Mouse (Mus musculus): ENCODE results near the gene Myf6. TPM values are rescaled to one million over a fixed set of nuclear protein-coding genes. Genes with fewer than 3 reads are reported as not detected.

Gene Myf6
- total and polyA plus RNA-seq, 3 experiments: not detected

DNA sequence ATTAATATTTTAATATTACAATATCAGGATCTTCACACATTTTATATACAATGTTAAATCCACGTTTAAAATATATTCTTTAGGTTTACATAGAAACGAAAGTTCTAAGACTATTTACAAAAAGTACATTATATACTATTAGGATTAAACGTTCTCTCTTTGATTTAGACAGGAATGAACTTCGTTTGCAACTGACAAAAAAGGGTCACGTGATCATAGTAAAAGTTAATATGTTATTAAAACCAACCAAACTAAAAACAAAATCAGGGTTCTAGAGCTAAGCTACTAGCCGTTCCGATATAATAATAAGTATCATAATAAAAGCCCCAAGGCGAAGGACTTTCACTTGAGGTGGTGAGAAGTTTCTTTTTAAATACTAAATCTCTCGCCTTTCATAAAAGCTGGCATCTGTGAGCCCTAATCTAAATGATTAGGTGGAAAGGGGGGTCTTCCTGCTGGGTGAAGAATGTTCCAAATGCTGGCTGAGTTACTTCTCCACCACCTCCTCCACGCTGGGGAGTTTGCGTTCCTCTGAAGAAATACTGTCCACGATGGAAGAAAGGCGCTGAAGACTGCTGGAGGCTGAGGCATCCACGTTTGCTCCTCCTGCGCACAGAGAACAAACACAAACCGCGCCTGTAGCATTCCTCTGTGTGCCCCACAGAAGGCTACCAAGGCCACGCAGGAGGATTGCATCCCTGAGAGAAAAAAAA lies 1.5 kb downstream of the Myf6 start (continued):
- TF ChIP-seq ELF1 (IDR thresholded peaks at IDR 0.05; ENCODE audit: low read depth, low read length) (no peak), MAZ (IDR thresholded peaks at IDR 0.05; ENCODE audit: low read depth, low read length) (no peak)

DNA sequence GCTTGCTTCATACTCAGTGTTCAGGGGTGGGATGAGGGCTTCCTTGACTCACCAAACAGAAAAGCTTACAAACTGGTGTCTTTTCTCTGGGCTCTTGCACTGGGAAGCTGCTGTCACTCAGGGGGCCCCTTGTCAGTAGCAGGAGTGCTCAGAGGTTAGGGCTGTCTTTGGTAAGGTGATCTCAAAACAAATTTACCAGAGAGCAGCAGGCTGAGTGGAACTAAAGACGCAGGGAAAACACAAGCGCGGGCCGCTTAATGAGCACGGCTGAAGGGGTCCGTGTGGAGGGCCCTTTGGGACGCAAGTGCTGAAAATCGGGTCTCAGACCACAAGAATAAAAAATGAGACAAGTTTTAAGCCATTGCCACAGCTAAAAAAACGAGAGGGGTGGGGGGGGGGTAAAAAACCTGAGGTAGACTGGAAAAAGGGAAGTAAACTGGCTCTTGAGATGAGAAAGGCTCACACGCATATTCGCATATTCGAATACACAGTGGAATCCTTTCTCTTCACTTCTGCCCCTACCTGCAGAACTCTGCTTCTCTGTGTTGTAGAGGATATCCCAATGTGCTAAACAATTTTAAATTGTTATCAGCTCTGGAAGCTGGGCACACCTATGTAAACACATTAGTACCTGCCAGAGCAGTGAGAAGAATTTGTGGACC lies 5.8 kb downstream of the Myf6 start:
- Histone ChIP-seq H3K36me3 (ENCODE audit: control insufficient read depth in 1 of 2, insufficient read depth in 2 of 2, low read length in 2 of 2) (no peaks in the 10 kb centered on the region), H3K4me3 (ENCODE audit: control insufficient read depth in 1 of 2, insufficient read depth in 1 of 2, low read depth in 2 of 2, low read length in 2 of 2) (no peak overlapping the region), H3K79me2 (ENCODE audit: control insufficient read depth, insufficient read depth, low read length, poor library complexity) (no peaks in the 10 kb centered on the region), H3K27me3 (ENCODE audit: control insufficient read depth in 1 of 2, insufficient read depth in 2 of 2, low read length in 2 of 2) (no peaks in the 10 kb centered on the region), H3K4me1 (ENCODE audit: control insufficient read depth in 1 of 2, insufficient read depth in 2 of 2, low read length in 2 of 2) (no peaks in the 10 kb centered on the region), H3K9me3 (replicated peaks; ENCODE audit: insufficient read depth, low read length) (no peaks in the 10 kb centered on the region), H3K9ac (ENCODE audit: control insufficient read depth, low read depth, low read length, poor library complexity, severe bottlenecking) (no peak overlapping the region), H3K27ac (ENCODE audit: control insufficient read depth, low read depth, low read length) (no peak overlapping the region)
- DNase-seq (ENCODE audit: low read depth, low spot score): no peak
- no peak for TF ChIP-seq MAFK (IDR thresholded peaks at IDR 0.05; ENCODE audit: borderline replicate concordance, low read depth, low read length)
- TF ChIP-seq ZMIZ1 (IDR thresholded peaks at IDR 0.05; ENCODE audit: low read depth, low read length): no peak
- TF ChIP-seq MAZ (IDR thresholded peaks at IDR 0.05; ENCODE audit: low read depth, low read length): no peak
- TF ChIP-seq ZKSCAN1 (IDR thresholded peaks at IDR 0.05; ENCODE audit: low read depth, low read length): no peak
- no peak for TF ChIP-seq MXI1 (IDR thresholded peaks at IDR 0.05; ENCODE audit: low read depth, low read length)
- TF ChIP-seq EP300 (IDR thresholded peaks at IDR 0.05; ENCODE audit: low read depth in 1 of 2, low read length in 2 of 2): no peak
- TF ChIP-seq GABPA (IDR thresholded peaks at IDR 0.05; ENCODE audit: low read depth, low read length): no peak
- TF ChIP-seq TCF12 (IDR thresholded peaks at IDR 0.05; ENCODE audit: low read depth, low read length): no peak
- TF ChIP-seq E2F4 (IDR thresholded peaks at IDR 0.05; ENCODE audit: borderline replicate concordance, low read depth, low read length): no peak
- no peak for TF ChIP-seq JUND (IDR thresholded peaks at IDR 0.05; ENCODE audit: low read depth, low read length)
- TF ChIP-seq CTCF (IDR thresholded peaks at IDR 0.05 in 2 of 3, conservative IDR thresholded peaks at IDR 0.05 in 1 of 3; ENCODE audit: control insufficient read depth in 1 of 3, insufficient read depth in 1 of 3, low read depth in 2 of 3, low read length in 3 of 3, poor library complexity in 1 of 3, severe bottlenecking in 1 of 3): no peak
- TF ChIP-seq TAL1 (IDR thresholded peaks at IDR 0.05; ENCODE audit: low read length): no peak
- TF ChIP-seq MAX (IDR thresholded peaks at IDR 0.05; ENCODE audit: low read length): no peak
- TF ChIP-seq POLR2AphosphoS2 (IDR thresholded peaks at IDR 0.05; ENCODE audit: low read length): no peak
- TF ChIP-seq SMC3 (IDR thresholded peaks at IDR 0.05; ENCODE audit: low read depth, low read length): no peak
- no peak for TF ChIP-seq ZC3H11A (IDR thresholded peaks at IDR 0.05; ENCODE audit: low read depth, low read length)
- no peak for TF ChIP-seq MYC (IDR thresholded peaks at IDR 0.05; ENCODE audit: low read depth, low read length)
- no peak for TF ChIP-seq RAD21 (IDR thresholded peaks at IDR 0.05; ENCODE audit: low read depth, low read length)
- TF ChIP-seq POLR2A (IDR thresholded peaks at IDR 0.05; ENCODE audit: control insufficient read depth in 1 of 2, insufficient read depth in 1 of 2, low read depth in 1 of 2, low read length in 2 of 2, poor library complexity in 1 of 2): no peak
- no peak for TF ChIP-seq SIN3A (IDR thresholded peaks at IDR 0.05; ENCODE audit: low read length)

All from MEL (cell line).